Mouse (Mus musculus) liver, embryonic 14.5 days (tissue): Measurements from ENCODE around the gene Dmd.

Source experiments
- CTCF ChIP-seq: IDR thresholded peaks from 2 replicates; pipeline ENCODE4 v1.5.1; 2016; ENCODE audit warnings: antibody characterized with exemption, low read depth, control low read depth
- EP300 ChIP-seq: IDR thresholded peaks from 2 replicates; pipeline ENCODE4 v1.6.1; 2016; ENCODE audit warnings: antibody characterized with exemption, low read depth

DNA sequence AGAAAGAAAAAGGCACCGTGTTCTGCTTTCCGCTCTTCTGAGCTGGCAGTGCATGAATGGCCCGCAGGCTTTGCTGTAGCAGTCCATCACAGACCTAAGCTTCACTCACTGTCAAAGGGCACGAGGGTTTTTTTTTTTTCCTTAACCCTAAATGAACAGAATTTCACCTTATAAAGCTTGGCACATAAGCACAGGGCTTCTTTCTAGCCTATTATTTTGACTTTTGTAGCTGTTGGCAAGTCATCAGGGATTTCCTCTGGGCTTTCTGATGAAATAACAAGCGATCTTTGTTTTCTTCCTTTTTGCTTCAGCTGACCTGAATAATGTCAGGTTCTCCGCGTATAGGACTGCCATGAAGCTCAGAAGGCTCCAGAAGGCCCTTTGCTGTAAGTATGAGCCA lies 2140.8 kb downstream of the Dmd start:
- TF ChIP-seq EP300 = no peak
- TF ChIP-seq CTCF = no peak
